Mouse (Mus musculus) spleen, adult 2 months (tissue): ENCODE data around the gene Tmprss6.

Experiments used
- CTCF ChIP-seq: fragments of 200-500 bp; IDR thresholded peaks from 2 replicates; pipeline ENCODE4 v1.5.1; 2011; ENCODE audit warnings: mild to moderate bottlenecking, inconsistent platforms; ENCODE audit not compliant: insufficient read depth, insufficient read length, insufficient replicate concordance; ENCODE audit errors: extremely low read depth
- POLR2A ChIP-seq: fragments of 200-500 bp; IDR thresholded peaks from 2 replicates; pipeline ENCODE4 v1.6.1; 2011; ENCODE audit warnings: low read depth, low read length, inconsistent platforms

GRCm38 (mm10) chr15:78429871-78430622 is 38.4 kb downstream of the Tmprss6 start:
- TF ChIP-seq CTCF: no peak
- no peak for TF ChIP-seq POLR2A
